Mouse (Mus musculus): ENCODE measurements at regions not wholly inside any gene's neighbourhood (a gene's known extent, or its start where the extent isn't known, plus 50 kb on each side); places are given as distances from the start of the nearest gene placed in this dataset.

DNA sequence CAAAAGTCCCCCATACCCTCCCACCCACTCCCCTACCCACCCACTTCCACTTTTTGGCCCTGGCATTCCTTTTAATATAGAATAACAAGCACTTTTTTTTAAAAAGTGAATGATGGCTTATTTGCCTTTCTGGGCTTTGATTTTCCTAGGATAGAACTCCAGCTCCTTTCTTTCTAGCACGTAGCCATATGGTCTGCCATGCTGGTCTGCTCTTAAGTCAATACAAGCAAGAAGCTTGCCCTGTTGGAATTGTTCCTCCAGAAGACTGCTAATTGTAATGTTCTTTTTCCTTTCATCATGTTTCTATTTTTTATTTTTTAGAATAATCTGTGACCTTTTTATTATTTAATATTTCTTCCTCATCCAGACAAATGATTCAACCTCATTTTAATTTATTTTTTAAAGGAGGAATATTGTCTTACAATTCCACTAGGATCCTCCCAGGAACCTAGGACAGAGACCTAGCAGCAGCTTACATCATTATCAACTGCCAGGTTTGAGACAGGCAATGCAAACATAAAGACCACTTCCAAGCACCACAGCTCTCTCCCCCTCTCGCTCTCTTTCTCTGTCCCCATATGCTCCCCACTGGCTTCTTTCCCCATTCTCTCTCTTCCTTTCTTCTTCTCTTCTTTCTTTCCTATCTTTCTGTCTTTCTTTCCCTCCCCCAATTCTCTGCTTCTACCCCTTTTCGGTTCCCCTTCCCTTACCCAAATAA lies 558.9 kb downstream of the Otol1 start:
- Histone ChIP-seq H3K4me1 (ENCODE audit: control insufficient read depth, insufficient read depth, low read length) (no peaks in the 10 kb centered on the region), H3K4me3 (ENCODE audit: insufficient read depth, low read depth, low read length) (no peak overlapping the region), H3K27ac (ENCODE audit: insufficient read depth, low read depth, low read length) (no peak overlapping the region), H3K36me3 (ENCODE audit: control insufficient read depth, insufficient read depth, low read length) (no peaks in the 10 kb centered on the region), H3K27me3 (replicated peaks; ENCODE audit: control insufficient read depth, insufficient read depth, low read length) (no peaks in the 10 kb centered on the region)
- DNase-seq, result no peak
- TF ChIP-seq CTCF (conservative IDR thresholded peaks at IDR 0.05; ENCODE audit: insufficient read depth, insufficient read length, low read depth, low read length) (no peak), POLR2A (IDR thresholded peaks at IDR 0.05; ENCODE audit: low read depth, low read length) (no peak)
- 65% methylated on average over 3 of the region's 3 CpGs for WGBS

GRCm38 (mm10) chr3:70594785-70595184 lies 587.4 kb downstream of the Otol1 start:
- no peak for DNase-seq
- H3K27me3 ChIP-seq (replicated peaks; ENCODE audit: control insufficient read depth, insufficient read depth, low read length), result no peaks in the 10 kb centered on the region
- no peaks in the 10 kb centered on the region for H3K4me1 ChIP-seq (ENCODE audit: control insufficient read depth, insufficient read depth, low read length)
- no peak for TF ChIP-seq POLR2A (IDR thresholded peaks at IDR 0.05; ENCODE audit: low read depth, low read length)
- no peak for TF ChIP-seq CTCF (conservative IDR thresholded peaks at IDR 0.05; ENCODE audit: insufficient read depth, insufficient read length, low read depth, low read length)
- H3K4me3 ChIP-seq (ENCODE audit: insufficient read depth, low read depth, low read length), result no peak overlapping the region
- WGBS, result 51% methylated on average over 4 of the region's 4 CpGs
- H3K36me3 ChIP-seq (ENCODE audit: control insufficient read depth, insufficient read depth, low read length), result no peaks in the 10 kb centered on the region
- no peak overlapping the region for H3K27ac ChIP-seq (ENCODE audit: insufficient read depth, low read depth, low read length)
